Mouse (Mus musculus): ENCODE results near the gene Plscr5. TPM values are rescaled to one million over a fixed set of nuclear protein-coding genes. Genes with fewer than 3 reads are reported as not detected.

The Plscr5 gene
- polyA plus RNA-seq, 1 experiment from 2014 or later = not detected

Other genes starting within 250 kb of the Plscr5 start
- 25.0 and 25.2 TPM in 2 replicates for gene Plscr1, start 56.8 kb downstream of the Plscr5 start, polyA plus RNA-seq (2015; fragmentation: Nextera tagmentation; extraction: Ambion mirVana)
- gene Plscr2, start 82.7 kb downstream of the Plscr5 start, polyA plus RNA-seq (2015; fragmentation: Nextera tagmentation; extraction: Ambion mirVana) = 8.5 and 11.5 TPM in 2 replicates
- gene 1700057G04Rik, start 116.4 kb downstream of the Plscr5 start, polyA plus RNA-seq (2015; fragmentation: Nextera tagmentation; extraction: Ambion mirVana) = not detected in 2 replicates

Data from heart, embryonic 15.5 days (tissue).